Mouse (Mus musculus): ENCODE data around the gene Ank3.

DNA sequence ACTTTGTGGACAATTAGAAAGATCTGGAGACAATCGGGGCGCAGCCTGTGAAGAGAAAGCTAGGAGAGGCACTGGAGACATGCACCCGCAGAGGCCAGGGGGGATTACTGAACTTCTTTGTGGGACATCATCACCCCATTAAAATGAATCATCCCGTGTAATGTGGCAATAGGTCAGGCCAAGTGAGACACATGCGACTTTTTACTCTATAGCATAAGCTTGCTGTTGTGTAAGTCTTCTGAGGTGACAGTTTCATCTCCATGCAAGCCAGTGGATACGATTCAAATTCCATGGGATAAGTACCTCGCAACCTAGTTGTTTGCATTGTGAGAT lies 179.1 kb downstream of the Ank3 start:
- no peak for TF ChIP-seq POLR2A (IDR thresholded peaks at IDR 0.05; ENCODE audit: borderline replicate concordance, control insufficient read depth, low read depth, low read length)
- no peak for TF ChIP-seq CTCF (IDR thresholded peaks at IDR 0.05; ENCODE audit: control insufficient read depth, insufficient read depth, low read length)
